Mouse (Mus musculus) intestine, embryonic 16.5 days (tissue): ENCODE measurements at regions not wholly inside any gene's neighbourhood (a gene's known extent, or its start where the extent isn't known, plus 50 kb on each side); places are given as distances from the start of the nearest gene placed in this dataset.

Experiments
- ATAC-seq: fragments of 200-750 bp; cut with Nextera tagmentation; 2 replicates; pipeline ENCODE4 v1.8.0; 2017; ENCODE audit warnings: moderate TSS enrichment, moderate library complexity
- H3K27ac ChIP-seq: fragments of 300-500 bp; sonication (generic); 2 replicates; pipeline ENCODE4 v1.5.1; 2014; ENCODE audit warnings: mild to moderate bottlenecking, low read length
- H3K27me3 ChIP-seq: fragments of 300-500 bp; sonication (generic); replicated peaks from 2 replicates; pipeline ENCODE4 v1.6.1; 2014; ENCODE audit warnings: low read length, control low read depth, mixed read lengths; ENCODE audit not compliant: control insufficient read depth, insufficient read depth
- H3K36me3 ChIP-seq: fragments of 300-500 bp; sonication (generic); 2 replicates; pipeline ENCODE4 v1.6.1; 2014; ENCODE audit warnings: low read length, control low read depth; ENCODE audit not compliant: control insufficient read depth, insufficient read depth
- H3K4me1 ChIP-seq: fragments of 300-500 bp; sonication (generic); 2 replicates; pipeline ENCODE4 v1.6.1; 2014; ENCODE audit warnings: low read length, control low read depth, mixed read lengths; ENCODE audit not compliant: control insufficient read depth, insufficient read depth
- H3K4me2 ChIP-seq: fragments of 300-500 bp; sonication (generic); 2 replicates; pipeline ENCODE4 v1.6.1; 2014; ENCODE audit warnings: low read depth, low read length, control low read depth
- H3K4me3 ChIP-seq: fragments of 300-500 bp; sonication (generic); 2 replicates; pipeline ENCODE4 v1.5.1; 2014; ENCODE audit warnings: mild to moderate bottlenecking, low read length
- H3K9ac ChIP-seq: fragments of 300-500 bp; sonication (generic); 2 replicates; pipeline ENCODE4 v1.6.1; 2014; ENCODE audit warnings: low read depth, low read length
- H3K9me3 ChIP-seq: fragments of 300-500 bp; sonication (generic); 2 replicates; pipeline ENCODE4 v1.6.1; 2016; ENCODE audit warnings: low read length, control low read depth; ENCODE audit not compliant: control insufficient read depth
- WGBS: fragments of 180-500 bp; shearing (Covaris S2); extraction: QIAGEN DNeasy Blood & Tissue Kit; methylation state at CpG from one replicate; pipeline ENCODE4 v1.1.7; 2014; 5-methylcytosine and 5-hydroxymethylcytosine counted together

GRCm38 (mm10) chr1:143946933-143947332 is 57.0 kb downstream of the Rgs2 start:
- Histone ChIP-seq H3K4me2 (no peak overlapping the region), H3K27me3 (no peaks in the 10 kb centered on the region), H3K36me3 (no peaks in the 10 kb centered on the region), H3K9me3 (no peaks in the 10 kb centered on the region), H3K4me3 (no peak overlapping the region), H3K27ac (no peak overlapping the region), H3K9ac (no peak overlapping the region), H3K4me1 (no peaks in the 10 kb centered on the region)
- no peak for ATAC-seq

GRCm38 (mm10) chr1:143941465-143941864 is 62.5 kb downstream of the Rgs2 start:
- Histone ChIP-seq H3K36me3 (no peaks in the 10 kb centered on the region), H3K9me3 (no peaks in the 10 kb centered on the region), H3K4me3 (no peak overlapping the region), H3K27me3 (no peaks in the 10 kb centered on the region), H3K4me1 (0 out of 2 replicates have a peak, but pooled peaks cover 2% of the 10 kb centered on the region), H3K9ac (no peak overlapping the region), H3K27ac (no peak overlapping the region), H3K4me2 (no peak overlapping the region)
- 62% methylated on average over 5 of the region's 5 CpGs for WGBS
- peak; percentile 38; the same call in 1 of the 2 replicates for ATAC-seq

GRCm38 (mm10) chr1:143939511-143939910 is 64.5 kb downstream of the Rgs2 start:
- Histone ChIP-seq H3K4me2 (no peak overlapping the region), H3K27ac (no peak overlapping the region), H3K4me1 (0 out of 2 replicates have a peak, but pooled peaks cover 2% of the 10 kb centered on the region), H3K4me3 (no peak overlapping the region), H3K9me3 (no peaks in the 10 kb centered on the region), H3K36me3 (no peaks in the 10 kb centered on the region), H3K27me3 (no peaks in the 10 kb centered on the region), H3K9ac (no peak overlapping the region)
- no peak for ATAC-seq
- WGBS: 47% methylated on average over 2 of the region's 2 CpGs

- Histone ChIP-seq H3K27ac (no peak overlapping the region), H3K4me2 (no peak overlapping the region), H3K9ac (no peak overlapping the region), H3K36me3 (no peaks in the 10 kb centered on the region), H3K4me1 (0 out of 2 replicates have a peak, but pooled peaks cover 2% of the 10 kb centered on the region), H3K4me3 (no peak overlapping the region), H3K27me3 (no peaks in the 10 kb centered on the region), H3K9me3 (no peaks in the 10 kb centered on the region)
- no peak for ATAC-seq
- 62% methylated on average over 3 of the region's 3 CpGs for WGBS
Observed at GRCm38 (mm10) chr1:143938569-143938968, 65.4 kb downstream of the Rgs2 start.

GRCm38 (mm10) chr1:143930798-143931197 is 73.2 kb downstream of the Rgs2 start:
- no peaks in the 10 kb centered on the region for H3K36me3 ChIP-seq
- H3K4me2 ChIP-seq: no peak overlapping the region
- H3K4me3 ChIP-seq: no peak overlapping the region
- no peaks in the 10 kb centered on the region for H3K4me1 ChIP-seq
- no peaks in the 10 kb centered on the region for H3K27me3 ChIP-seq
- 75% methylated on average over 3 of the region's 3 CpGs for WGBS
- no peak overlapping the region for H3K27ac ChIP-seq
- ATAC-seq: no peak
- no peaks in the 10 kb centered on the region for H3K9me3 ChIP-seq
- H3K9ac ChIP-seq: no peak overlapping the region

- no peak for ATAC-seq
- no peak overlapping the region for H3K4me2 ChIP-seq
- H3K9me3 ChIP-seq: no peaks in the 10 kb centered on the region
- no peak overlapping the region for H3K27ac ChIP-seq
- 59% methylated on average over 5 of the region's 5 CpGs for WGBS
- no peaks in the 10 kb centered on the region for H3K27me3 ChIP-seq
- no peak overlapping the region for H3K9ac ChIP-seq
- H3K36me3 ChIP-seq: no peaks in the 10 kb centered on the region
- no peaks in the 10 kb centered on the region for H3K4me1 ChIP-seq
- H3K4me3 ChIP-seq: no peak overlapping the region
Observed at GRCm38 (mm10) chr1:143929567-143930165, 74.3 kb downstream of the Rgs2 start.

- no peak overlapping the region for H3K27ac ChIP-seq
- WGBS: 47% methylated on average over 1 of the region's 1 CpGs
- ATAC-seq: no peak
- H3K9ac ChIP-seq: no peak overlapping the region
- H3K4me2 ChIP-seq: no peak overlapping the region
- H3K4me3 ChIP-seq: no peak overlapping the region
- H3K9me3 ChIP-seq: no peaks in the 10 kb centered on the region
- H3K27me3 ChIP-seq: no peaks in the 10 kb centered on the region
- H3K4me1 ChIP-seq: 0 out of 2 replicates have a peak, but pooled peaks cover 3% of the 10 kb centered on the region
- H3K36me3 ChIP-seq: no peaks in the 10 kb centered on the region
Observed at GRCm38 (mm10) chr1:143922499-143922898, 81.5 kb downstream of the Rgs2 start.

GRCm38 (mm10) chr1:143920256-143920655 is 83.7 kb downstream of the Rgs2 start:
- Histone ChIP-seq H3K27ac (no peak overlapping the region), H3K4me3 (no peak overlapping the region), H3K4me2 (no peak overlapping the region), H3K4me1 (0 out of 2 replicates have a peak, but pooled peaks cover 3% of the 10 kb centered on the region), H3K36me3 (no peaks in the 10 kb centered on the region), H3K9ac (no peak overlapping the region), H3K27me3 (no peaks in the 10 kb centered on the region), H3K9me3 (no peaks in the 10 kb centered on the region)
- ATAC-seq: no peak
- 68% methylated on average over 7 of the region's 7 CpGs for WGBS

GRCm38 (mm10) chr1:143918949-143919348 is 85.0 kb downstream of the Rgs2 start:
- no peak overlapping the region for H3K27ac ChIP-seq
- no peak for ATAC-seq

More at GRCm38 (mm10) chr1:143918949-143919348, 85.0 kb downstream of the Rgs2 start:
- no peak overlapping the region for H3K4me2 ChIP-seq
- H3K9ac ChIP-seq: no peak overlapping the region
- H3K4me3 ChIP-seq: no peak overlapping the region
- 73% methylated on average over 5 of the region's 5 CpGs for WGBS
- 0 out of 2 replicates have a peak, but pooled peaks cover 3% of the 10 kb centered on the region for H3K4me1 ChIP-seq
- no peaks in the 10 kb centered on the region for H3K36me3 ChIP-seq
- H3K27me3 ChIP-seq: no peaks in the 10 kb centered on the region
- H3K9me3 ChIP-seq: no peaks in the 10 kb centered on the region
